Mouse (Mus musculus): ENCODE measurements around the gene Bcam. TPM values are rescaled to one million over a fixed set of nuclear protein-coding genes. Genes with fewer than 3 reads are reported as not detected.

Bcam gene
- total and polyA plus RNA-seq, 3 experiments = 190 to 240 (median 214) TPM

GRCm38 (mm10) chr7:19777049-19777723, 6.4 kb upstream of the Bcam start:
- intact Hi-C loops (cut with DNase I) = no loop called here
- peak; percentile 47 to 80 for DNase-seq
- Histone ChIP-seq H3K79me2 (replicated peaks; ENCODE audit: control insufficient read depth, insufficient read depth, low read length) (no peaks in the 10 kb centered on the region), H3K4me1 (ENCODE audit: control insufficient read depth, insufficient read depth, low read length) (no peaks in the 10 kb centered on the region), H3K9ac (ENCODE audit: low read depth, low read length) (no peak overlapping the region), H3K27me3 (ENCODE audit: control insufficient read depth, insufficient read depth, low read length) (no peaks in the 10 kb centered on the region), H3K36me3 (ENCODE audit: control insufficient read depth, insufficient read depth, low read length) (no peaks in the 10 kb centered on the region), H3K4me3 (no peak overlapping the region), H3K27ac (peak overlapping the region; percentile 66)
- WGBS = 60% methylated on average over 11 of the region's 11 CpGs
- TF ChIP-seq EP300 (IDR thresholded peaks at IDR 0.05; ENCODE audit: insufficient read depth, low read depth, low read length) (peak; percentile 89), POLR2A (IDR thresholded peaks at IDR 0.05; ENCODE audit: insufficient read depth, low read depth, low read length) (no peak), CTCF (IDR thresholded peaks at IDR 0.05) (no peak)

- 72% methylated on average over 4 of the region's 4 CpGs for WGBS
- H3K9ac ChIP-seq (ENCODE audit: low read depth, low read length) = no peak overlapping the region
- intact Hi-C loops (cut with DNase I) = no loop called here
These were observed 866 bp upstream of the Bcam start for GRCm38 (mm10) chr7:19771682-19772081.

GRCm38 (mm10) chr7:19770375-19770754, 451 bp downstream of the Bcam start:
- H3K9ac ChIP-seq (ENCODE audit: low read depth, low read length) = peak overlapping the region; percentile 91
- no peaks in the 10 kb centered on the region for H3K27me3 ChIP-seq (ENCODE audit: control insufficient read depth, insufficient read depth, low read length)
- WGBS = under 1% methylated on average over 28 of the region's 28 CpGs
- H3K36me3 ChIP-seq (ENCODE audit: control insufficient read depth, insufficient read depth, low read length) = no peaks in the 10 kb centered on the region; the same call in 1 of the 2 replicates
- H3K79me2 ChIP-seq (replicated peaks; ENCODE audit: control insufficient read depth, insufficient read depth, low read length) = no peaks in the 10 kb centered on the region; the same call in 1 of the 2 replicates
- peak; percentile 91 to 94 for DNase-seq
- intact Hi-C loops (cut with DNase I) = no loop called here
- peaks cover 7% of the 10 kb centered on the region for H3K4me1 ChIP-seq (ENCODE audit: control insufficient read depth, insufficient read depth, low read length)
- TF ChIP-seq EP300 (IDR thresholded peaks at IDR 0.05; ENCODE audit: insufficient read depth, low read depth, low read length) = no peak
- no peak for TF ChIP-seq CTCF (IDR thresholded peaks at IDR 0.05)
- peak; percentile 93 for TF ChIP-seq POLR2A (IDR thresholded peaks at IDR 0.05; ENCODE audit: insufficient read depth, low read depth, low read length)
- H3K27ac ChIP-seq = peak overlapping the region; percentile 96
- H3K4me3 ChIP-seq = peak overlapping the region; percentile 93

More at GRCm38 (mm10) chr7:19771682-19772081, 866 bp upstream of the Bcam start:
- Histone ChIP-seq H3K79me2 (replicated peaks; ENCODE audit: control insufficient read depth, insufficient read depth, low read length) (no peaks in the 10 kb centered on the region; the same call in 1 of the 2 replicates), H3K27ac (no peak overlapping the region), H3K4me1 (ENCODE audit: control insufficient read depth, insufficient read depth, low read length) (peaks cover 7% of the 10 kb centered on the region), H3K4me3 (no peak overlapping the region), H3K27me3 (ENCODE audit: control insufficient read depth, insufficient read depth, low read length) (no peaks in the 10 kb centered on the region), H3K36me3 (ENCODE audit: control insufficient read depth, insufficient read depth, low read length) (no peaks in the 10 kb centered on the region; the same call in 1 of the 2 replicates)
- no peak for DNase-seq
- no peak for TF ChIP-seq POLR2A (IDR thresholded peaks at IDR 0.05; ENCODE audit: insufficient read depth, low read depth, low read length)
- TF ChIP-seq EP300 (IDR thresholded peaks at IDR 0.05; ENCODE audit: insufficient read depth, low read depth, low read length) = no peak
- TF ChIP-seq CTCF (IDR thresholded peaks at IDR 0.05) = no peak

GRCm38 (mm10) chr7:19769434-19770374, 1.1 kb downstream of the Bcam start:
- peak overlapping the region; percentile 93 for H3K4me3 ChIP-seq
- H3K79me2 ChIP-seq (replicated peaks; ENCODE audit: control insufficient read depth, insufficient read depth, low read length) = no peaks in the 10 kb centered on the region; the same call in 1 of the 2 replicates
- peak overlapping the region; percentile 96 for H3K27ac ChIP-seq
- H3K36me3 ChIP-seq (ENCODE audit: control insufficient read depth, insufficient read depth, low read length) = no peaks in the 10 kb centered on the region; the same call in 1 of the 2 replicates
- H3K27me3 ChIP-seq (ENCODE audit: control insufficient read depth, insufficient read depth, low read length) = no peaks in the 10 kb centered on the region
- WGBS = 5% methylated on average over 16 of the region's 16 CpGs
- intact Hi-C loops (cut with DNase I) = loop anchor here (2.0 kb wide), 1 partner anchor 15 kb away; no protein-coding TSS in a partner anchor
- TF ChIP-seq CTCF (IDR thresholded peaks at IDR 0.05) = no peak
- TF ChIP-seq POLR2A (IDR thresholded peaks at IDR 0.05; ENCODE audit: insufficient read depth, low read depth, low read length) = no peak
- no peak for TF ChIP-seq EP300 (IDR thresholded peaks at IDR 0.05; ENCODE audit: insufficient read depth, low read depth, low read length)
- peaks cover 10% of the 10 kb centered on the region for H3K4me1 ChIP-seq (ENCODE audit: control insufficient read depth, insufficient read depth, low read length)
- peak in 1 of 2 experiments; percentile 34 for DNase-seq
- peak overlapping the region; percentile 91 for H3K9ac ChIP-seq (ENCODE audit: low read depth, low read length)

GRCm38 (mm10) chr7:19769001-19769400, 1.8 kb downstream of the Bcam start:
- intact Hi-C loops (cut with DNase I) = loop anchor here (2.0 kb wide), 1 partner anchor 14 kb away; no protein-coding TSS in a partner anchor
- 15% methylated on average over 4 of the region's 4 CpGs for WGBS
- no peak for DNase-seq

More at GRCm38 (mm10) chr7:19769001-19769400, 1.8 kb downstream of the Bcam start:
- Histone ChIP-seq H3K27ac (peak overlapping the region; percentile 96), H3K27me3 (ENCODE audit: control insufficient read depth, insufficient read depth, low read length) (no peaks in the 10 kb centered on the region), H3K4me1 (ENCODE audit: control insufficient read depth, insufficient read depth, low read length) (peaks cover 16% of the 10 kb centered on the region), H3K4me3 (peak overlapping the region; percentile 93), H3K36me3 (ENCODE audit: control insufficient read depth, insufficient read depth, low read length) (peaks cover 5% of the 10 kb centered on the region), H3K79me2 (replicated peaks; ENCODE audit: control insufficient read depth, insufficient read depth, low read length) (no peaks in the 10 kb centered on the region; the same call in 1 of the 2 replicates), H3K9ac (ENCODE audit: low read depth, low read length) (peak overlapping the region; percentile 91)
- no peak for TF ChIP-seq CTCF (IDR thresholded peaks at IDR 0.05)
- TF ChIP-seq POLR2A (IDR thresholded peaks at IDR 0.05; ENCODE audit: insufficient read depth, low read depth, low read length) = no peak

Measured in heart, adult 2 months (tissue).